Mouse (Mus musculus) heart, adult 2 months (tissue): ENCODE results near the gene Tmprss12.

ENCODE experiments used
- CTCF ChIP-seq: fragments of 200-600 bp; IDR thresholded peaks from 2 replicates; pipeline ENCODE4 v1.8.1; 2022; ENCODE audit warnings: antibody characterized with exemption, mild to moderate bottlenecking, moderate library complexity
- POLR2A ChIP-seq: fragments of 200-500 bp; IDR thresholded peaks from 2 replicates; pipeline ENCODE4 v1.6.1; 2011; ENCODE audit warnings: mild to moderate bottlenecking, low read depth, low read length, control low read depth; ENCODE audit not compliant: insufficient read depth

GRCm38 (mm10) chr15:100235208-100235965 is 45.2 kb upstream of the Tmprss12 start:
- TF ChIP-seq CTCF (no peak), POLR2A (no peak)
